Mouse (Mus musculus): Measurements from ENCODE around the gene Zfp526. TPM values are rescaled to one million over a fixed set of nuclear protein-coding genes. Genes with fewer than 3 reads are reported as not detected.

Gene Zfp526
- polyA plus RNA-seq, 1 experiment: 29.4 TPM

- no peak overlapping the region for H3K4me3 ChIP-seq (ENCODE audit: control insufficient read depth, low read depth, low read length)
- H3K27me3 ChIP-seq (ENCODE audit: control insufficient read depth, insufficient read depth, low read length): no peaks in the 10 kb centered on the region; the same call in 1 of the 2 replicates
- H3K36me3 ChIP-seq (ENCODE audit: control insufficient read depth, insufficient read depth, low read length): no peaks in the 10 kb centered on the region
- H3K27ac ChIP-seq (ENCODE audit: control insufficient read depth, insufficient read depth, low read depth, low read length): no peak overlapping the region
- peaks cover 13% of the 10 kb centered on the region for H3K4me1 ChIP-seq (ENCODE audit: control insufficient read depth, insufficient read depth, low read length)
- TF ChIP-seq CTCF (IDR thresholded peaks at IDR 0.05; ENCODE audit: control insufficient read depth, insufficient read depth, insufficient replicate concordance, low read depth, low read length): peak; percentile 31; the same call in 1 of the 2 replicates
- no peak for TF ChIP-seq POLR2A (IDR thresholded peaks at IDR 0.05; ENCODE audit: control insufficient read depth, low read depth, low read length)
Measured at GRCm38 (mm10) chr7:25181331-25181790, 39.9 kb upstream of the Zfp526 start.

- no peak overlapping the region for H3K27ac ChIP-seq (ENCODE audit: control insufficient read depth, insufficient read depth, low read depth, low read length)
Measured at GRCm38 (mm10) chr7:25181814-25182213, 39.4 kb upstream of the Zfp526 start.

DNA sequence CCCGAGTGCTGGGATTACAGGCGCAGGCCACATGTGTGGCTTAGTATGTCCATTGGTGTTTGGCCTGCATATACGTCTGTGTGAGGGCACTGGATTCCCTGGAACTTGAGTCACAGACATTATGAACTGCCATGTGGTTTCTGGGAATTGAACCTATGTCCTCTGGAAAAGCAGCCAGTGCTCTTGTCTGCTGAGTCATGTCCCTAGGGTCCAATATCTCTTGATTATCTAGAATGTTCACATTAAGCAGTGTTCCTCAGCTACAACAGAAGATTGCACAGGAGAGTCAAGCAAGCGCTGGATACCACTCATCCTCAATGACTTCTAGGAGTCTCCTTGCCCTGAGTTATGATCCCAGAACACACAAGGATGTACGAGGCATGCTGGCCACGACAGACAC, 37.1 kb upstream of the Zfp526 start:
- Histone ChIP-seq H3K4me1 (ENCODE audit: control insufficient read depth, insufficient read depth, low read length) (peaks cover 15% of the 10 kb centered on the region), H3K27me3 (ENCODE audit: control insufficient read depth, insufficient read depth, low read length) (no peaks in the 10 kb centered on the region), H3K27ac (ENCODE audit: control insufficient read depth, insufficient read depth, low read depth, low read length) (no peak overlapping the region), H3K36me3 (ENCODE audit: control insufficient read depth, insufficient read depth, low read length) (no peaks in the 10 kb centered on the region), H3K4me3 (ENCODE audit: control insufficient read depth, low read depth, low read length) (no peak overlapping the region)
- no peak for TF ChIP-seq POLR2A (IDR thresholded peaks at IDR 0.05; ENCODE audit: control insufficient read depth, low read depth, low read length)

More at GRCm38 (mm10) chr7:25181814-25182213, 39.4 kb upstream of the Zfp526 start:
- H3K4me1 ChIP-seq (ENCODE audit: control insufficient read depth, insufficient read depth, low read length): peaks cover 13% of the 10 kb centered on the region
- no peaks in the 10 kb centered on the region; the same call in 1 of the 2 replicates for H3K27me3 ChIP-seq (ENCODE audit: control insufficient read depth, insufficient read depth, low read length)
- no peak for TF ChIP-seq POLR2A (IDR thresholded peaks at IDR 0.05; ENCODE audit: control insufficient read depth, low read depth, low read length)
- TF ChIP-seq CTCF (IDR thresholded peaks at IDR 0.05; ENCODE audit: control insufficient read depth, insufficient read depth, insufficient replicate concordance, low read depth, low read length): no peak
- no peaks in the 10 kb centered on the region for H3K36me3 ChIP-seq (ENCODE audit: control insufficient read depth, insufficient read depth, low read length)
- H3K4me3 ChIP-seq (ENCODE audit: control insufficient read depth, low read depth, low read length): no peak overlapping the region

DNA sequence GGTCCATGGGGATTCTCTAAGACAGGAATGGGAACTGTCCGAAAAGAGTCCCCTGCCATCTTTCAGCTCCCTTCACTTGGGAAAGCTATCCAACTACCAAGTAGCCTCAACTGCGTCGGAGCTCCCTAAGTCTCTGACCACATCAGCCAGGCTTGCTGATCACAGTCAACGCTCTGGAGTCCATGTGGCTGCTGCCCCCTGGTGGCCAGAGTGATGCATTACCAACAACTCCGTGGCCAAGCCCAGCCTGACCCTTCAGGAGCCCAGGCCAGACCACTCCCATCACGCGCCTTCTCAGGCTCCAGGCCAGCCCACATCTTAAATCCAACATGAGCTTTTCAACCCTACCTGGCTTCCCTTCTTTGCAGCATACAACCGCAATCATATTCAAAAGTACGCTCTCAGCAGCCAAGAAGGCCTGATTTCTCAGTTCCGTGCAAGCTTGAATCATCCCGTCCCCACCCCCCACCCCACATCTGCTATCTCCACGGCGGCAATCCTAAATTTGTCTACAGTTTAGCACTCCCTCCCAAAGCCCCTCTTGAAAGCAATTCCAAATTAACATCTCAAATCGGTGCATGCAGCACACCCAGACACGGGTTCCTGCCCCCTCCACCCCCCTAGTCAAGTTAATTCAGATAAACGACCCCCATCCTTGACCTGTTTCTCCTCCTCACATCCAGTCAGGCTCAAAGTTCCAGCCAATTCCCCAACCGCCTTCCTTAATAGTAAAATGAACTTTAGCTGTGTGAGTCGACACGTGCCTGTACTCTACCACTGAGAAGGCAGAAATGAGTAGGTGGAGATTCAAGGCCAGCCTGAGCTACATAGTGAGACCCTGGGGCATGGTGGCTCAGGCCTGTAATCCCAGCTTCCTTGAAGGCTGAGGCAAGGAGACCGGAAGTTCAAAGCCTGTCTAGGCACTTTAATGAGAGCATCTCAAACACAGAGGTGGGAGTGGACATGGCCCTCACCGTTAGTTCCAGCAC, 33.3 kb upstream of the Zfp526 start:
- no peak overlapping the region for H3K4me3 ChIP-seq (ENCODE audit: control insufficient read depth, low read depth, low read length)
- no peaks in the 10 kb centered on the region for H3K36me3 ChIP-seq (ENCODE audit: control insufficient read depth, insufficient read depth, low read length)
- peaks cover 3% of the 10 kb centered on the region for H3K4me1 ChIP-seq (ENCODE audit: control insufficient read depth, insufficient read depth, low read length)
- no peak overlapping the region for H3K27ac ChIP-seq (ENCODE audit: control insufficient read depth, insufficient read depth, low read depth, low read length)
- H3K27me3 ChIP-seq (ENCODE audit: control insufficient read depth, insufficient read depth, low read length): no peaks in the 10 kb centered on the region
- TF ChIP-seq CTCF (IDR thresholded peaks at IDR 0.05; ENCODE audit: control insufficient read depth, insufficient read depth, insufficient replicate concordance, low read depth, low read length) (peak; percentile 99), POLR2A (IDR thresholded peaks at IDR 0.05; ENCODE audit: control insufficient read depth, low read depth, low read length) (no peak)

- no peaks in the 10 kb centered on the region for H3K36me3 ChIP-seq (ENCODE audit: control insufficient read depth, insufficient read depth, low read length)
- H3K4me1 ChIP-seq (ENCODE audit: control insufficient read depth, insufficient read depth, low read length): peaks cover 3% of the 10 kb centered on the region
- TF ChIP-seq CTCF (IDR thresholded peaks at IDR 0.05; ENCODE audit: control insufficient read depth, insufficient read depth, insufficient replicate concordance, low read depth, low read length) (no peak), POLR2A (IDR thresholded peaks at IDR 0.05; ENCODE audit: control insufficient read depth, low read depth, low read length) (no peak)
- H3K4me3 ChIP-seq (ENCODE audit: control insufficient read depth, low read depth, low read length): no peak overlapping the region
- no peak overlapping the region for H3K27ac ChIP-seq (ENCODE audit: control insufficient read depth, insufficient read depth, low read depth, low read length)
- H3K27me3 ChIP-seq (ENCODE audit: control insufficient read depth, insufficient read depth, low read length): no peaks in the 10 kb centered on the region
Measured at GRCm38 (mm10) chr7:25190806-25191205, 30.4 kb upstream of the Zfp526 start.

DNA sequence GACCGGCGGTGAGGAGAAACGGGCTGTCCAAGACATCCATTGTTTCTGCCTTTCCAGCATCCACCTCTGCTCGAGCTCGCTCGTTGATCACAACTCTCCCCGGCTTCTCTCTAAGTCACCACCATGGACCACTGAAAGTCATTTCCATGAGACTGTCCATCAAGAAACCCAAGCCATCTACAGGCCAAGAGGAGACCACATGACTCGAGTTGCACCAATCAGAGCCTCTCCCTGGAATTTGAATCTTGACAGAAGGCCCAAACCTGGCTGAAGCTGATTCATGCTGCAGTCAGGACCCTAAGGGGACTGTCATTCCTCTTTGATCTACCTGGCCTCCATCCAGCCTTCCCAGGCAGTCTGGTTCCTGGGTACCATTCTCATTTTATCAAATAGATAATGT, 29.1 kb upstream of the Zfp526 start:
- TF ChIP-seq CTCF (IDR thresholded peaks at IDR 0.05; ENCODE audit: control insufficient read depth, insufficient read depth, insufficient replicate concordance, low read depth, low read length) (no peak), POLR2A (IDR thresholded peaks at IDR 0.05; ENCODE audit: control insufficient read depth, low read depth, low read length) (no peak)
- no peak overlapping the region for H3K27ac ChIP-seq (ENCODE audit: control insufficient read depth, insufficient read depth, low read depth, low read length)

DNA sequence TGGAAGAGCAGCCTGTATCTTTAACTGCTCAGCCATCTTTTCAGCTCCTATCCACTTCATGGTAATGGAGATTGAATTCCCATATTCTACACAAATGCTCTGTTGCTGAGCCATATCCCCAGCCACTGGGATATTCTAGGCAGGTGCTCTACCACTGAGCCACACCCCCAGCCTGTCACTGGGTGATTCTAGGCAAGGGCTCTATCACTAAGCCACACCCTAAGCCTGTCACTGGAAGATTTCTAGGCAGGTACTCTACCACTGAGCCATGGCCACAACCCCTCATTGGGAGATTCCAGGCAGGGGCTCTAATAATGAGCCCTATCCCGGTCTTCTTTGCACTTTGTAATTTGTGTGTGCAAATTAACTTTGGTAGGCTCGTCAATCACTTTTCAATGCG, 26.1 kb upstream of the Zfp526 start:
- Histone ChIP-seq H3K4me3 (ENCODE audit: control insufficient read depth, low read depth, low read length) (no peak overlapping the region), H3K27me3 (ENCODE audit: control insufficient read depth, insufficient read depth, low read length) (no peaks in the 10 kb centered on the region), H3K36me3 (ENCODE audit: control insufficient read depth, insufficient read depth, low read length) (no peaks in the 10 kb centered on the region), H3K4me1 (ENCODE audit: control insufficient read depth, insufficient read depth, low read length) (no peaks in the 10 kb centered on the region), H3K27ac (ENCODE audit: control insufficient read depth, insufficient read depth, low read depth, low read length) (no peak overlapping the region)
- no peak for TF ChIP-seq POLR2A (IDR thresholded peaks at IDR 0.05; ENCODE audit: control insufficient read depth, low read depth, low read length)
- TF ChIP-seq CTCF (IDR thresholded peaks at IDR 0.05; ENCODE audit: control insufficient read depth, insufficient read depth, insufficient replicate concordance, low read depth, low read length): no peak

More for the DNA sequence above, 29.1 kb upstream of the Zfp526 start:
- Histone ChIP-seq H3K27me3 (ENCODE audit: control insufficient read depth, insufficient read depth, low read length) (no peaks in the 10 kb centered on the region), H3K36me3 (ENCODE audit: control insufficient read depth, insufficient read depth, low read length) (no peaks in the 10 kb centered on the region), H3K4me1 (ENCODE audit: control insufficient read depth, insufficient read depth, low read length) (peaks cover 3% of the 10 kb centered on the region), H3K4me3 (ENCODE audit: control insufficient read depth, low read depth, low read length) (no peak overlapping the region)

All from testis, adult 2 months (tissue).